Mouse (Mus musculus): Measurements from ENCODE around the gene Gabbr2.

Gene Gabbr2

DNA sequence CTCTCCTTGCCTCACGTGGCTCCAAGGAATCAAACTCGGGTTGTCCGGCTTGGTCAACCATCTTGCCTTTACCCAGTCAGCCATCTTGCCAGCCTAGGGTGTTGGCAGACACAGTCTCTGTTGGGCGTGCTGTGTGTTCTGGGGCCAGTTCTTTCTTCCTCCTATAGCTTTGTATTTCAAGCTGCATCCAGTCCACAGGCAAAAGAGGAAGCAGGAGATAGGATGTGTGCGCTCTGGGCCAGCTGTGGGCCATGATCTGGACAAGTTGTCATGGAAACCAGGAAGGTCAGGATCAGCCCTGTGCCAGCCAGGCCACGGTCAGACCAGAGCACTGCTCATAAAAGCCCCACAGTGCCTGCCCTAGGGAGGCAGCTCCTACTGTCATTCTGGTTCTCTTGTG is 74.9 kb downstream of the Gabbr2 start:
- DNase-seq (ENCODE audit: low read depth in 2 of 2, low spot score in 2 of 2) = no peak

DNA sequence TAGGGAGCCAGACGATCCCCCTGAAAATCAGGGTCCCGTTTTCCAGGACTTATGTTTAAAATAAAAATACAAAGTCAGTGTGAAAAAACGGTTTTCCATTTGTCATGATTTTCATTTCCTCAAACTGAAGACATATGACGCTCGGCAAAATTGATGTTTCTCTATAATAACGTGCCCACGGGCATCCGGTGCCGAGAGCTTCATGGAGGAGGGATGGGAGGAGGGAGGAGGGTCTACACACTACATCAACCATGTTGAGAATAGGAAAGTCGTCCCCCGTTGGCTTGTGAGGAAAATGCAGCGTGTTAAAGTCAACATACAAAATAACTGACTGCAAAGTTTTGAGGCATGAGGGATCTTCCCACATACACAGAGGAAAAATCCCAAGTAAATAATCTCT is 75.7 kb downstream of the Gabbr2 start:
- no peak for DNase-seq (ENCODE audit: low read depth in 2 of 2, low spot score in 2 of 2)

DNA sequence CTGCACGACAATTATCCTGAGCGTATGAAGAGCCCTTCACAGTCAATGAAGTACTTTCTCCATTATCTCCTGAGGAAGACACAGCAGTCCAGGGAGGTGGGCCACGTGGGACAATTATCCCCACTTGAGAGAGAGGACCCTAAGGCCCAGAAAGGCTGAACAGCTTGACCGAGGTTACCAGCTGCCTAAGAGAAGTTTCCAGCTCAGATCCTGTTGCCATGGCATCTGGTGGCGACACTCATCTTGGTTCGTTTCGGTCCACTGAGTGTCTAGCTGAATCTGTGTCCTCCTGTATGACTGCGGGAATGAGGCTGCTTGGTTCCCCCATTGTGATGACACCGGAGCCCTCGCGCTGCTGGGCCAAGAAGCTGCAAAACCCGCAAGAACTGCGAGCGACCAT is 76.2 kb downstream of the Gabbr2 start:
- DNase-seq (ENCODE audit: low read depth in 2 of 2, low spot score in 2 of 2) = no peak

DNA sequence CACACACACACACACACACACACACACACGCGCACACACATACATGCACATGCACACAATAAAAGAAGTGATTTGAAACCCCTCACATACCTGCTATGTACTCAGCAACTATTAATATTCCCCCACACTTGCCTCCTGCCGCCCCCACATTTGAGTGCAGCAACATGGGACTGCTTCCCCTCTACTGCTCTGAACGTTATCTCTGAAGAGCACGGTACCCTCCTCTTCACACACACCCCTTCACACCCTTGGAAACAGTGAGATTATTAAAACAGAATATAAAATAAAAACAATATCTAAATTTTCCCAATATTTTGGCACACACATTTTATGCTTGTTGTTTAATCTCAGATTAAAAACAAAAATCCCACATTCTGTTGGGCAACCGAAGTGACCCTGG is 77.1 kb downstream of the Gabbr2 start:
- no peak for DNase-seq (ENCODE audit: low read depth in 2 of 2, low spot score in 2 of 2)

DNA sequence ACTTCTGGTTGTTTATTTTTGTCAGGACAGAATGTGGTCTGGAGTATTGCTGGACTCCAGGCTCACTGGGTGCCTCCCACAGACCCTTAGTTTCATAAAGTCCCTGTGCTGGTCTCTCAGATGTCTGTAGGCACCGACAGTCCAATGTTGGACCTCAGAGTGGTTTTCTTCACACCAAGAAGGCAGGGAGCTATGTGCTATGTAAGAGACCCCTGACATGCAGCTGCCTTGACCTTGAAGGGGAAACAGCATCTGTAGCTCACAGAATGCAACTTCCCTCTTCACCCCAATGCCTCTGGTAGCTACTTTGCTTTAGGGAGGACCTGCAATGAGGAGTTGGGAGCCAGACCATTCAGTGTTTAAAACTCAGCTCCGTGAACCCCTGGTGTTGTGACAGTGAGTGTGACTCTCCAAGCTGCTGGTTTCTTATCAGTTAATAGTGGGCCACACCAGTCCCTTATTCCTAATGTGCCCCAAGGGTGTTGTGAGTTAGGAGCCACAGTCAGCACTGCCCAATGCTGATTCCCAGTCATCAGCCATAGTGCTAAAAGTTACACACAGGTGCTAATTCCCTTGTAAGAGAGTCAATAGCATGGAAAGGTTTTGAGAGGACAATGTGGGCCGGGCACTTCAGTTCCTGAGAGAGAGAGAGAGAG is 85.5 kb downstream of the Gabbr2 start:
- DNase-seq (ENCODE audit: low read depth in 2 of 2, low spot score in 2 of 2) = no peak

DNA sequence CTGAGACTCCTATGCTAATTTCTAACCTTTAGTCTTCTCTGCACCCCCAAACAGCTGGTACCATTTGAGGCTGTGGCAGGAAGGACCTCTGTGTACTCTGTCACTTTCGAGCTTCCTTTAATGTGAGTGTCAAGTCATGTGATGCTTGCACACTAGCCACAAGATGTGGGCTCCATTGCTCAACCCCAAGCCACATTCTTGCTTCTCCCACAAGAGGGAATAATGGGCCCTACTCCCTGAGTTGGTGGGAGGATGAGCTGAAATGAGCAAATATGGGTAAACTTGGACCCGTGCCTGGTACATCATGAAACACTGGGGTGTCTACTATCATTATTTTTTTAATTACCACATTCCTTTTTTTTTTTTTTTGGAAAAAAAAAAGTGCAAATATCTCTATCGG is 86.5 kb downstream of the Gabbr2 start:
- DNase-seq (ENCODE audit: low read depth in 2 of 2, low spot score in 2 of 2) = no peak

DNA sequence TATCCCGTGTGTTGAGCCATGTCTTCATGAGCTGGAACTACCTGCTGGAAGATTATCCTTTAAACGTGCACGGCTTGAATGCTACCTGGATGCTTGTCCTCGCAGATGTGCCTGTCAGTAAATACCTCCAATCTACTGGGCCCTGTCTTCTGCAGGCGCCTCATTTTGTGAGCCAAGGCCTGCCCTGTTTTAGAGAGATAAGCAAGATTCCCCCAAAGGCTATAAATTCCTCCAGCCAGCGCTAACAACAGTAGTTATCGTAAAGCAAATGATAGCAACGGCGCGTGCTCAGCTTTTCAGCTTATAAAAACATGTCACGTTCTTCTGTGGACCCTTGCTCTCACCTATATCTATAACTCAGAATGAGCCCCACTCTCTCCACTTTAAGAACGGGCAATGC is 87.5 kb downstream of the Gabbr2 start:
- DNase-seq (ENCODE audit: low read depth in 2 of 2, low spot score in 2 of 2) = no peak

DNA sequence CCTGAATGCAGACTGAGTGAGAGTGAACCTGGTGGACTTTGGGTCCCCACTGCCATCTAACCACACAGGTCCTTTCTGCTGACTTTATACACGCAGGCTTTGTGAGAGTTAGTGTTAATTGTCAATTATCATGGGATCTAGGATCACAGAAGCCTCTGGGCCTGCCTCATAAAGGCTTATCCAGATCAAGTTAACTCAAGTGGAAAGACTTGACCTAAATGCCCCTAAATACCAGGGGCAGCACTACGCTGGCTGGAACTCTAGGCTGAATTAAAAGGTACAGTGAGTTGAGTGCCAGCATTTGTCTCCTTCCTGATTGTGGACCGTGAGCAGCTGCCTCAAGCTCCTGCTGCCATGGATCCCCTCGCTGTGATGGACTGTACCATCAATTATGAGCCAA is 93.1 kb downstream of the Gabbr2 start:
- DNase-seq (ENCODE audit: low read depth in 2 of 2, low spot score in 2 of 2) = no peak

DNA sequence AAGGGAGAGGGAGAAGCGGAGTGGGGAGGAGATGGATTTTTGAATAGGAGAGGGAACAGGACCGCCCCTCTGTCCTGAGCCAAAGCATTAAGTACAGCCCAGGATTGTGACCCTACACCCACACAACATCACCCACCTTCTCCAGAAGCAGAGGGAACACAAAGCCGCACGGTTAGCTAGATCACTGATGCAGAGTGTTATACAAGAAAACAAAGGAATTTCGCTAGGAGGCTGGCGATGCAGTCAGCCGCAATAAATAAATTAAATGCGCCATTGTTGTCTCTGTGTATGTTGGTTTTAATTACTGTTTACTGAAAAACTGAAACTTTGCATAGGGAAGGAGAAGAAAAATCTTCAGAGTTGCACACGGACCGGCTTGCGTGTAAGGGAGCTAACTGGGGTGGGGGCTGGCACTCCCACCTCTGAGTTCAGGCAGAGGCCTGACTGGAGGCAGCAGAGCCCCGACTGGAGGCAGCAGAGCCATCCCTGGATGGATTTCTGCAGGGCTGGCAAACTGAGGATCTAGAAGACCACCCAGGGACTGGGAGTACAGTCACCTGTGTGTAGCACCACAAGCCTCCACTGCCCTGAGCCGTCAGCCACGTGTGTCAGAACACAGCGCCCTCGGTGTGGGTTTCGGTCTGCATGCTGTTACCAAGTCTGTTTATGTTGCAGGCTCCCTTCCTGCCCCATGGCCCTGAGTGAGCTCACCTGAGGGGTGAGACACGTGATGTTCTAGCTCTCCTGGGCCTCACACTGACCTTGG is 93.9 kb downstream of the Gabbr2 start:
- no peak for DNase-seq (ENCODE audit: low read depth in 2 of 2, low spot score in 2 of 2)

DNA sequence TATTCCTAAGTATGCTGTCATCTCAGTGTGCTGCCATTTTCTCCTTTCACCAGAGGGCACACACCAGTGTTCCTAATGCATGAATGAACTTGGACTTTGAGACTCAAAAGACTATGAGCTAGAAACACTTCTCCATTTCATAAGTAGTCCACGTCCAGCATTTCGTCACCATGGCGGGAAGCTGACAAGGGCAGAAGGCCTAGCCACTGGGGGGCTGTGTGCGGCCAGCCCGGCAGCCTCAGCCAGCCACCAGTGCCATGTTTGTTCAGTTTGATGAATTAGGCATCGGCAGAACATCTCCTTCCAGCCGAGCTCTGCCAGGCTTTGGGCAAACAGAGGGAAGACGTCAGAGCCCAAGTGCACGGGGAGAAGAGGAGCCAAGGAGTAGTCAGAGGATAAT is 97.5 kb downstream of the Gabbr2 start:
- DNase-seq (ENCODE audit: low read depth in 2 of 2, low spot score in 2 of 2) = no peak

DNA sequence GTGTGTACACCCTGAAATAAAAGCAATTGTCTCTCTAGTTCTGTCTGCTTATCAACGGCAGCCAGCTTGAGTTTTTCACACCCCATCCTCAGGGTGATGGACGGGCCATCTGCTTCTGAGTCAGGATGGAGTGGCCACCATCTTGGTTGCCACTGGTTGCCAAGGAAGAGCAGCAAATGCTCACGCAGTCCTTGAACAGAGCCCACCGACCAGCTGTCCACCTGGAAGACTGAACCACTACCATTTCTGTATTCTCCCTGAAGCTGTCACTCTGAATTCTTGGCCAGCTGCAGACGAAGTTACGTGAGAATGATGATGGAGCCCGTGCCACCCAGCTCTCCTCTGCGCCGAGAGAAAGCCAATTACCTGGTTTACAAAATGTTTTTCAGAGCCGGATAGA is 102.5 kb downstream of the Gabbr2 start:
- no peak for DNase-seq (ENCODE audit: low read depth in 2 of 2, low spot score in 2 of 2)

DNA sequence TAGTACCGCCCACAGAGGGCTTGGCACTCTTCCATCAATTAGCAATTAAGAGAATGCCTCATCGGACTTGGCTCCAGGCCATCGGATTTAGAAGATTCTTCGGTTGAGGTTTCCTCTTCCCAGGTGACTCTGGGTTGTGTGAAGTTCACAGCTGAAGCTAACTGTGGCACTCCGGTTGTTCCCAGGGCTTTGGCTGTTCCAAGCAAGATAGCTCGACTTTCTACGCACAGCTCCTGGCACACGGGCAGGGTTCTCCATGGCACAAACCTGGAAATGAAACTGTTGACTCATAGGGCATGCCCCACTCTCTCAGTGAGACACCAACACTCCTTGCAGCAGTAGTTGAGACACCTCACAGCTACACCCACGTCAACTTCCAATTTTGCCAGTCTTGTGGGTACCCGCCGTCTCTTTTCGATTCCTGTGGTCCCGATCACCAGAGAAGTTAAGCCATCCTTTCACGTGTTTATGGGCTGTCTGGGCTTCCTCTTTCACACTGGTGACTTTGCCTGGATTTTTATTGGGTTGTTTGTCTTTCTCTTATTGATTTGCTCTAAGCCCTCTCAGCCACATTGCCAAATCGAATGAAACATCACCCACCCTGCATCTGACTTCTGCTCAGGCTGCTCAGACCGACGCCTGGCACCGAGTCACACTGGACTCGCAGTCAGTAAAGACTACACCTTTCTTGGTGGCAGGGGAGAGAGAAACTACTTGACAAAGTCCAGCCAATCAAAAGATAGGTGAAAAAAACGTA is 105.9 kb downstream of the Gabbr2 start:
- no peak for DNase-seq (ENCODE audit: low read depth in 2 of 2, low spot score in 2 of 2)

DNA sequence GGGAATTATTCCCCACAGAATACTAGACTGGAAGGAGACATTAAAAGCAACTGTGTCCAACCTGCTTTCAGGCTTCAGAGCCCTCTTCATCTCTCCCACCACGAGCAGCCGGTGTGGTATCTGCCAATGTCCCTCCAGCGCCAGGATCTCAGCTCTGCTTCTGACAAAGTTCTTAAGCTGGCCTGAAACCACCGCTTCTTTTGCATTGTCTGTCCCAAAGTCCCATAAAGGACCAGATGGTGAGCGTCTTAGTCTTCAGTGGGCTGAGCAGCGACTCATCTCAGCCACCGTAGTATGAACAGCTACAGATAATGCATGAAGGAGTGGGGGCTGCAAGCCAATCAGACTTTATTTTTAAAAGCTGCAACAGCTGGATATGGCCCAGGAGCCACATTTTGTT is 107.5 kb downstream of the Gabbr2 start:
- no peak for DNase-seq (ENCODE audit: low read depth in 2 of 2, low spot score in 2 of 2)

DNA sequence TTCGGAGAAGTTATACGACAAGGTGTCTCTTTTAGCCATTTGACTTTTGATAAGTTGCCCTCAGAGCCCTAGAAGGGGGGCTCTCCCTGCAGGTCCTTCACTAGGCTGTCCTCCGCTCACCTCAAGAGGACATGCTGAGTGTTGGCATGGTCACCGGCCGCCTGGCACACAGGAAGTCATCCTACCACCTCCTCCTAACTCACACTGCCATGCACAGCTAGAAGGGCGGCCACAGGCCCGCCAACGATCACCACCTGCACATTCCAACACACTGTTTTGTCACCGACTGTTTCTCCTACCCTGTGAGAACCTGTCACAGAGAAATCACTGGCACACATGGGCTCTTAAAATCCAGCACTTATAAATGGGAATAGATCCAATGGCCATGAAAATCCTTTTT is 108.1 kb downstream of the Gabbr2 start:
- DNase-seq (ENCODE audit: low read depth in 2 of 2, low spot score in 2 of 2) = no peak

DNA sequence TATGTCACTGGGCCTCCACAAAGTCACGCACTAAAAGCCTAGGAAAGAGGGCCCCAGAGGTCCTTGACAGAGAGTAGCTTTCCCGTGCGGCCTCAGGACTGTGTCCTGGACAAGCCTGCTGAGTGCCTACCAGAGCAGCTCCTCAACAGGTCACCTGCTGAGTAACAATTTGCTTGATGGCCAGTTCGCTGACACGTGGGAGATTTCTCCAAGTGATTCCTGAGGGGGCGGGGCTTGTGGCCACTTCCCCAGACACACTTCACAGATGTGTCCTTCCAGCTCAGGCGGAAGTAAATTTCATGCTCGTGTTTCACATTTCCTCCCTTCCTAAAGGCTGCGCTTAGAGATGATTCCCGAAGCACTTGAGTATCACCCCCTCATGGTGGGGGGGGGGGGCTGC is 108.6 kb downstream of the Gabbr2 start:
- no peak for DNase-seq (ENCODE audit: low read depth in 2 of 2, low spot score in 2 of 2)

DNA sequence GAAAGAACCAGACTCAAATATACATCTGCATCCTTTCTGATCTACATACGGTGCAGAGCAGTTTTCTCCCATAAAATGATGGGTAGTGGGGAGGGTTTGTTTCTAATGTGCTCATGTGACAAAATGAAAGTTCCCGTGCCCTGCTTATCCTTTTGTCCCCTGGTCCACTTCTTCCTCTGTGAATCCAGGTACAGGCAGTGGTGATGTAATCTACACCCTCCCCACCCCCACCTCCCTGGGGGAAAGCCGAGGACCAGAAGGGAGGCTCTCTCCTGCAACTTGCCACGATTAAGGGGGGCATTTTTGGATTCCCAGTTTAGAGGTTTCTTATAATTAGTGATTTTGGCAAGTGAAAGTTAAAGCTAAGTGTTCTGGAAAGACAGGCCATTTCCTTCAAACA is 110.4 kb downstream of the Gabbr2 start:
- DNase-seq (ENCODE audit: low read depth in 2 of 2, low spot score in 2 of 2) = no peak

DNA sequence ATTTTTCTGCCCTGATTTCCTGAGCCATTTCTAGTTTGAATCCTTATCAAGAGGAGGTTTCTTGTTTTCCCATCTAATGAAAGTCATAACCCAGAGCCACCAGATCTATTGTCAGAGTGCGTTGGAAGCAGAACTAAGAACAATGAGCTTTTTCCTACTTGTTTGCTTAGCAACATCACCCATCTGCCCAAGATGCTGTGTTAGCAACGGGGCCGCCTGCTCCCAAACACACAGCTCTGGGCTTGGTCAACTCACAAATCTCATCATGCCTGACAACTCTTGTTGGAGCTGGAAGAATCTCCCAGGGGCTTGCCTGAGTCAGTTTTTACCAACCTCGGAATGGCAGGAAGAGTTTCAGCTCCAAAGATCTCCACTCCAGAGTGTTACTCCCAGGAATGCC is 111.7 kb downstream of the Gabbr2 start:
- DNase-seq (ENCODE audit: low read depth in 2 of 2, low spot score in 2 of 2) = no peak

DNA sequence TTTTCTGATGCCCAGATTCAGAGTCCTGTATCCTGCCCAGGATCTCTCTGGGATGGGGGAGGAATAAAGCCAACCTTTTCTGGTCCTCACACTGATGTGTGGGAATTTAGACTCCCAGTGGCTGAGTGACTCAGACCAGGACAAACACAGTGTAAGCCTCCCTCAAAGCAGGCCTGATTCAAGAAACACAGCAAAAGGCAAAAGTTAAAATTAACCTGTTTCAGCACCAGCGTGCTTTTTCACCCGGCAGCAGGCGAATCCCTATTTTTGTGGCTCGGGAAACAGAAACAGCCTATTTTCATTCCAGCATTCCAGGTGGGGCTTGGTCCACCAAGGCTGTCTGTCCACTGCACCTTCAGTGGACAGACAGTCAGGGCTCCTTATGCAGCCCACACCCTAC is 118.9 kb downstream of the Gabbr2 start:
- no peak for DNase-seq (ENCODE audit: low read depth in 2 of 2, low spot score in 2 of 2)

DNA sequence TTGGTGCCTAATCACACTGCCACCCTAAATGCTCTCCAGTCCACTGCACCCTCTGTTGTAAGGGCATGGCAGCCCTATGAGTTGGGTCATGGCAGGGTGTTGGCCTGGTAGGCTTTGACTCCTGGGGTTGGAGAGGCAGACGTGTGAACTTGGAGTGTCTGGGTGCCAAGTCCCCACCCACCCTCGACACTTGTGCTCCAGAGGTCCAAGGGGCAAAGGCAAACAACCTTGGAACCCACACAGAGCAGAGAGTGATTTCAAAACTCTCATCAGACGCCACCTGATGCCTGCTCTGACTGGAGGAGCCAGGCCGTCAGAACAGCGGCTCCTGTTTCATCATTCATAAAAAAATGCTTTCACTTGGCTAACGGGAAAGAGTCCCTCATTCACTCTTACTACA is 121.5 kb downstream of the Gabbr2 start:
- DNase-seq (ENCODE audit: low read depth in 2 of 2, low spot score in 2 of 2) = no peak

DNA sequence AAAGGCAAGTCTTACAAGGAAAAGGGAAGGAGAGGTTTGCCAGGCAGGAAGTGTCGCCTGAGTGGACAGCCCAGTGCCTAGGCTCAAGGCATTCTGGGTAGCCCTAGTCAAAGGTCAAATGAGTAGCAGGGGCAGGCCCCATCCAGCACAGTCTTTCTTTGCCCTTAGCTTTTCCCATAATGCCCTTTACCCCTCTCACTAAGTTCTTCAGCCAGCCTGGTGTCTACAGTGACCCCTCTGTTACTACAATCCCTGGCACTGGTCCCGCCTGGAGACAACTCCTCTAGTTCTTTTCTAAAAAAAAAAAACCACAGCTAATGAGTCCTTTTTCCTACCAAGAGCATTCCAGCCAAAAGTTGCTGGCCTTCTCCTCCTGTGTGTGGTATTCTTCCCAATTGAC is 122.3 kb downstream of the Gabbr2 start:
- DNase-seq (ENCODE audit: low read depth in 2 of 2, low spot score in 2 of 2) = no peak

DNA sequence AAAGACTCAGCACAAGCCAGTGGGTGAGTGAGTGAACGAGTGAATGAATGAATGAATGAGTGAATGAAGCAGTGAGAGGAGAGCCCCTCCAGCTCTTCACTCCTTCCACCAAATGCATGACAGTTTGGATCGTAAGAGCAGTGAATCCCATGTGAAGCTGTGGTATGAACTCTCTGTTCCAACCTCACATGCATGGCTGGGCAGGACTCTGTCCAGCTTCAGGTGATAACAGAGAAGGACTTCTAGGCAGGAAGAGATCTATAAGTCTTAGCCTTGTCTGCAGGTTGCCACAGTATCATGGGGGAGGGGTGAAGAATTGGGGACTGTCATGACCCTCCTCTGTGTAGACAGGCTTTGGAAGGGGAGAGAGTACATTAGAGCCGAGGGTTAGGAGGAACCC is 122.8 kb downstream of the Gabbr2 start:
- DNase-seq (ENCODE audit: low read depth in 2 of 2, low spot score in 2 of 2) = no peak

DNA sequence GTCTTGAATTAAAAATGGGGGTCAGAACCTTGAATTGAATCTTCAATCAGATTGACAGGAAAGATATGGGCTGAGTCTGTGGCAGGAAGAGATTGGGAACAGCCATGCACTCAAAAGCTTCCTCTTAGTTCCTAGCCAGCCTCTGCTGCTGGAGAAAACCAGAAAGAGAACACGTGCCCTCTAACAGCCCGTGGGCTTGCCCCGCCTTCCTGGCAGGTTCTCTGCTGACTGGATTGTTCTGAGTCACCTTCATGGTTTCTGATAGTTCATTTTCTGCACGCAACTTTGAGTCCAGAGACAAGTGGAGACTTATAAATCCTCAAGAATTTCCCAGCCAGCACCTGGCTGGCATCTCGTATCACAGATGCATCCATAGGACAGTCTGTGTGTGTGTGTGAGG is 123.5 kb downstream of the Gabbr2 start:
- DNase-seq (ENCODE audit: low read depth in 2 of 2, low spot score in 2 of 2) = no peak
